Mouse (Mus musculus) stomach, embryonic 14.5 days (tissue): Measurements from ENCODE around the gene Ctla4. TPM values are rescaled to one million over a fixed set of nuclear protein-coding genes. Genes with fewer than 3 reads are reported as not detected.

Source experiments
- ATAC-seq: fragments of 200-750 bp; cut with Nextera tagmentation; 2 replicates; pipeline ENCODE4 v1.8.0; 2017; ENCODE audit warnings: low read depth, moderate TSS enrichment; ENCODE audit not compliant: insufficient number of reproducible peaks, insufficient read depth, low FRiP score
- H3K27ac ChIP-seq: fragments of 300-500 bp; sonication (generic); 2 replicates; pipeline ENCODE4 v1.5.1; 2014; ENCODE audit warnings: mild to moderate bottlenecking, low read length, moderate library complexity, mixed read lengths
- H3K27me3 ChIP-seq: fragments of 300-500 bp; sonication (generic); 2 replicates; pipeline ENCODE4 v1.6.1; 2014; ENCODE audit warnings: low read length, control low read depth, mixed read lengths; ENCODE audit not compliant: control insufficient read depth, insufficient read depth
- H3K36me3 ChIP-seq: fragments of 300-500 bp; sonication (generic); 2 replicates; pipeline ENCODE4 v1.6.1; 2014; ENCODE audit warnings: mild to moderate bottlenecking, control low read depth, low read length, moderate library complexity, mixed read lengths; ENCODE audit not compliant: control insufficient read depth, insufficient read depth
- H3K4me1 ChIP-seq: fragments of 300-500 bp; sonication (generic); 2 replicates; pipeline ENCODE4 v1.6.1; 2014; ENCODE audit warnings: low read length, control low read depth, mixed read lengths; ENCODE audit not compliant: control insufficient read depth, insufficient read depth
- H3K4me2 ChIP-seq: fragments of 300-500 bp; sonication (generic); replicated peaks from 2 replicates; pipeline ENCODE4 v1.6.1; 2014; ENCODE audit warnings: low read depth, low read length, control low read depth
- H3K4me3 ChIP-seq: fragments of 300-500 bp; sonication (generic); 2 replicates; pipeline ENCODE4 v1.5.1; 2014; ENCODE audit warnings: low read depth, low read length, control low read depth
- H3K9ac ChIP-seq: fragments of 300-500 bp; sonication (generic); replicated peaks from 2 replicates; pipeline ENCODE4 v1.6.1; 2014; ENCODE audit warnings: low read depth, mild to moderate bottlenecking, control low read depth, low read length, moderate library complexity, mixed read lengths
- H3K9me3 ChIP-seq: fragments of 300-500 bp; sonication (generic); 2 replicates; pipeline ENCODE4 v1.6.1; 2016; ENCODE audit warnings: low read depth, low read length, control low read depth; ENCODE audit not compliant: control insufficient read depth
- WGBS: fragments of 180-500 bp; shearing (Covaris S2); extraction: QIAGEN DNeasy Blood & Tissue Kit; methylation state at CpG from one replicate; pipeline ENCODE4 v1.1.7; 2014; 5-methylcytosine and 5-hydroxymethylcytosine counted together
- polyA plus RNA-seq: library from polyadenylated mRNA; unstranded; fragments of >200 nt; fragmentation: Nextera tagmentation; extraction: Ambion mirVana; gene quantifications from 2 replicates; pipeline ENCODE4 v1.2.1, GENCODE M21; 2014

Ctla4 gene
- polyA plus RNA-seq, 1 experiment from 2014 or later, result not detected

DNA sequence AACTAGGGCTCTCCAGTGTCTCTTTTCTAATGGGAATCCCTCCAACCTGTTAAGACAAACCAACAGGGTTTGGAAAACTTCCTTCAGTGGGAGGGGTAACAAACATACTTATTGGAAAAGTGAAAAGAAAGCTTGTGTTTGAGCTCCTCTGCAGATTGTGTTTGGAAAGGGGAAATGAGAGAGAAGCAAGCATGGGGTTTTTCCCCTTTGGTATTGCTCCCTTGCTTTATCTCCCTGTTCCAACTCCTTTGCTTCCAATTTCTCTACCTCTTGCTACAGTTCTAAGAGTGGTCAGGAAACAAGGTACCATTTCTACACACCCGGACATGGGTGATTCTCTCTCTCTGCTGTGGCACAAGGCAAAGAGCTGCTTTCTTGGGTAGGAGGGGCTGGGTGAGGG is 53.8 kb downstream of the Ctla4 start:
- no peaks in the 10 kb centered on the region for H3K27me3 ChIP-seq
- no peaks in the 10 kb centered on the region for H3K36me3 ChIP-seq
- no peak overlapping the region for H3K27ac ChIP-seq
- WGBS, result 95% methylated on average over 1 of the region's 1 CpGs
- H3K9me3 ChIP-seq, result no peaks in the 10 kb centered on the region
- no peak for ATAC-seq
- no peak overlapping the region for H3K9ac ChIP-seq
- no peak overlapping the region for H3K4me2 ChIP-seq
- no peaks in the 10 kb centered on the region for H3K4me1 ChIP-seq
- no peak overlapping the region for H3K4me3 ChIP-seq

DNA sequence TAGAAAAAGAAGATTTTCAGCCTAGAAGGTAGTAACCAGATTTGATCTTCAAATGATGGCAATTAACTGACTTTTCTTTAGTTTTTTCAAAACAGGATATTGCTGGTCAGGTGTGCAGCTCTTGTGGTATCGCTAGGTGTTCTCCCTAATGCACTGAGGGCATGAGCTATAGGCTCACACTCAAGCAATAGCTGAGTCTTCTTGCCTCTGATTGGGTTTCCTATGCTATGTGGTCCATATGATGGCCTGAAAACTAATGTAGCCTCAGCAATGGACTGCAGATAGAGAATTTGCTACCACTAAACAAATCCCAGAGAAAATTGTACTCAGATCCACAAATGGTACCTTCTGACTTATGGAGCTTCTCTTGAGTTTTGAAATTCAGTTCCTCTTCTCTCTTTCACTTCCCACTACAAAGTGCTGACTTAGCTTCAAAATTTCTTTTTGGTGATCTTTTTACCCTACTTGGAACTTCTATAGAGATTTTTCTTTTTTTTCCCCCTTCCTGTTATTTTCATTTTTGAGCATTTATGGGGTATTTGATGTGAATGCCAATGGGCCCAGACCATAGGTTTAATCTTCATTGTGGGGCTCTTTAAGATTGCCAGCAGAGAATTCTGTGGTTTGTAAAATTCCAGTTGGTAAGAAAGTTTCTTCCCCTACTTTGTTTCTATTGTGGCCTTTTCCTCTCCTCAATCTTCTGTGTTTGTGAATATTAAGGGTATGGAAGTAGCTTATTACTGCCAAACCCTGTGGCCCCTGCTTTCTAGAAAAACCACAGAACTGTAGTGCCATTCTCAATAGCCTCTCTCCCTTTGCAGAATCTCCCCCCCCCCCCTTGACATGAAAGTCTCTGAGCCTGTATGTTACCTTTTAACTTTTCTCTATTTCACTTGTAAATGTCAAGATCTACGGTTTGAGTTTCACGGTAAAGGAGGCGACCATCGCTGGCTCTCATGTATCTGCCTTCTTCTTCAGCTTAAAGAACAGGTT is 54.6 kb downstream of the Ctla4 start:
- no peaks in the 10 kb centered on the region for H3K27me3 ChIP-seq
- ATAC-seq, result no peak
- H3K4me2 ChIP-seq, result no peak overlapping the region
- H3K27ac ChIP-seq, result no peak overlapping the region
- H3K4me1 ChIP-seq, result no peaks in the 10 kb centered on the region
- WGBS, result 95% methylated on average over 5 of the region's 5 CpGs
- no peaks in the 10 kb centered on the region for H3K9me3 ChIP-seq
- H3K4me3 ChIP-seq, result no peak overlapping the region
- H3K36me3 ChIP-seq, result no peaks in the 10 kb centered on the region
- H3K9ac ChIP-seq, result no peak overlapping the region

DNA sequence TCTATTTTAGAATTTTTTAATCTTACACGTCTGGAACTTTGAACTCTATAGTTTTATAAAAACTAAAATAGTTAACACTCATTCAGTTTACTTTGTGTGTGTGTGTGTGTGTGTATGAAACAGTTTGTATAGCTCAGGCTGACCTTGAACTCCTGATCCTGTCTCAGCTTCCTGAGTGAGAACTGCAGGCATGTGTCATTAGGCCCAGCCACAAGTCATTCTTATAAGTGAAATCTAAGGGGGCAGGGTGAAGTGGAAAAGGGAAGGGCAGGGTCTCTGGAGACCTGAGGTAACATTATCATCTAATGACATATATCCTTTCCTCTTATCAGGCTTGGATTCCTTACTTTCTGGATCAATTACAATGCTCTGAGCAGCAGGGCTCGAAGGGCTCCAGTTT is 56.1 kb downstream of the Ctla4 start:
- no peaks in the 10 kb centered on the region for H3K9me3 ChIP-seq
- no peaks in the 10 kb centered on the region for H3K4me1 ChIP-seq
- no peak overlapping the region for H3K4me3 ChIP-seq
- no peak overlapping the region for H3K27ac ChIP-seq
- no peak overlapping the region for H3K4me2 ChIP-seq
- no peaks in the 10 kb centered on the region for H3K36me3 ChIP-seq
- H3K9ac ChIP-seq, result no peak overlapping the region
- WGBS, result 80% methylated on average over 2 of the region's 2 CpGs
- no peaks in the 10 kb centered on the region for H3K27me3 ChIP-seq
- ATAC-seq, result no peak

DNA sequence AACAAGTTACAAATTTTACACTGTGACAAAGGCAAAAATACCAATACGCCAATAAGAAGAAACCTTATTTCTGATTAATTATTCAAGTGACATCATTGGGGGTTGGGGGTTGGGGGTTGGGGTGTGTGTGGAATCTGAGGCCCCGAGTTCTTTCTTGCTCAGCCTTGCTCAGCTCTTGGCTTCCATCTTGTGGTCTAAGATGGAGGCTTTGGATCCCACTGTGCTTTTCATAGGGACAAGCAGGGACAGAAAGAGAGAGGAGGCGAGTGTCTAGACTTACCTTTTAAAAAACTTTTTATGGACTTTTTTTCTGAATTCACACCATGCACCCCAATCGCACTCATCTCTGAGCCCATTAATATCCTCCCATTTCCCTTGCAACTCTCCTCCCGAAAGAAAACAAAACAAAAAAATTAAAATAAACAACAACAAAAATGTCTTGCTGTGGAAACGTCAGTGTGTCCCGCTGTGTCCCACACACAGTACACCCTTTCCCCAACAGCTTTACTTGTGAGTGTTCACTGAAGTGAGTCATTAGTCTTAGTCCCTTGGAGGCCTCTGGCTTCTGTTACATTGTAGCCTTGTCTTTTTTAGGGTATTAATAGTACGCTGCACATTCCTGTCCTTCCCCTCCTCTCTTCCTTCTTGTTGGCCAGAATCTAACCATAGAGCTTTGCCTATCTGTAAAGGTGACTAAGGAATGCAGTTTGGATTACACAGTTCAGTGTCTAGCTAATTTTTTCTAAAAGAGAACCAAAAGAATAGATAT is 59.0 kb downstream of the Ctla4 start:
- Histone ChIP-seq H3K36me3 (no peaks in the 10 kb centered on the region), H3K27me3 (no peaks in the 10 kb centered on the region), H3K9ac (no peak overlapping the region), H3K4me1 (no peaks in the 10 kb centered on the region), H3K4me2 (no peak overlapping the region), H3K4me3 (no peak overlapping the region), H3K9me3 (no peaks in the 10 kb centered on the region), H3K27ac (no peak overlapping the region)
- WGBS, result 83% methylated on average over 8 of the region's 8 CpGs
- ATAC-seq, result no peak

DNA sequence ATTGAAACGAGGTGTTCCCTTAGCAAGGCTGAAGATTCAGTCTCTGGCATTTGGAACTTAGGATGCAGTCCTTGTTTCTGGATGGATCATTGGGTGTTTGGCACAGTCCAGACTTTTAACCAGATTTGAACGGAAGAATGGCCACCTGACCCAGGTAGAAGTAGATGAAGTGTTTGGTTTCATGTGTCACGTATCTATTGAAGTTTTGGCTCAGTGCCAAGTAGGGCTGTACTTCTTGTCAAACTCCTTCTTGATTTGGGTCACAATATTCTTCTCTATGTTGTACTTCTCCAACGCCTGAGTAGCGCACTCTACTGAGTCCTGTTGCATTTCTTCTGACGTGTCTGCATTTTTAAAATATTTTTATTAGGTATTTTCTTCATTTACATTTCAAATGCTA is 61.3 kb downstream of the Ctla4 start:
- Histone ChIP-seq H3K27me3 (no peaks in the 10 kb centered on the region), H3K36me3 (no peaks in the 10 kb centered on the region), H3K9me3 (no peaks in the 10 kb centered on the region), H3K4me1 (no peaks in the 10 kb centered on the region), H3K27ac (no peak overlapping the region), H3K9ac (no peak overlapping the region), H3K4me2 (no peak overlapping the region), H3K4me3 (no peak overlapping the region)
- WGBS, result 69% methylated on average over 6 of the region's 6 CpGs
- ATAC-seq, result no peak

DNA sequence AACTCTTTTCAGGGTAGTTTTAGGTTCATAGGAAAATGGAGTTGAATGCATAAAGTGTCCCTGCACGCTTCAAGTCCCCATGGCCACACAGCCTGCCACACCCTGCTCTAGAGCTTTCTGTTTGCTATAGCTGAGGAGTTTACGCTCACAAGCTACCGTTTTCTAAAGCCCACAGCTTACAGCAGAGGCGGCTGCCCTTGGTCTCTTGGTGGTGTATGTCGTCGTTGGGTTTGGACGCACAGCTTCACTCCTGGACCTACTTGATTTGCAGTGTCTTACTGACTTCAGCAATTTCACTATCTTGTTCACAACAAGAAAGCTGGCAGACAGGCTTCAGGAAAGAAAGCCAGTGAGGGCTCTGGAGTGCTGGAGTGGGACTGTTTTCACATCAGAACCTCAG is 66.2 kb downstream of the Ctla4 start:
- H3K9me3 ChIP-seq, result no peaks in the 10 kb centered on the region
- H3K4me2 ChIP-seq, result no peak overlapping the region
- WGBS, result 62% methylated on average over 7 of the region's 7 CpGs
- H3K36me3 ChIP-seq, result no peaks in the 10 kb centered on the region
- H3K4me1 ChIP-seq, result no peaks in the 10 kb centered on the region
- H3K9ac ChIP-seq, result no peak overlapping the region
- H3K27ac ChIP-seq, result no peak overlapping the region
- no peak overlapping the region for H3K4me3 ChIP-seq
- H3K27me3 ChIP-seq, result no peaks in the 10 kb centered on the region
- ATAC-seq, result no peak

DNA sequence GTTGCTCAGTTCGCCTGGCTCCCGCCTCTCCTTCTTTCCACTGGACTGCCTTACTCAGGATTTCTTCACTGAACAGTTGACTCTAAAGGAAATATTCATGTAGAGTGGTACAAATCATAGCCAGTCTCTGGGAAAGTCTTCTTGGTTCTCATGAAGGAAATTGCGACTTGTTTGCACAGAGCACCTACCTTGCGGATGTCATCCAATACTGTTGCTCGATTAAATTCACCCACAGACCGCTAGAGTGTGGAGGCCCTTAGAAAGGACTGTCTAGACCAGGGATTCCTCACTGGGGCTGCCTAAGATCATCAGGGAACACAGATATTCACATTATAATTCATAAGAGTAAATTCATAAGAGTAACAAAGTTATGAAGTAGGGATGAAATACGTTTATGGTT is 66.9 kb downstream of the Ctla4 start:
- no peaks in the 10 kb centered on the region for H3K27me3 ChIP-seq
- no peak overlapping the region for H3K9ac ChIP-seq
- no peak overlapping the region for H3K4me3 ChIP-seq
- 85% methylated on average over 7 of the region's 7 CpGs for WGBS
- no peak for ATAC-seq
- no peaks in the 10 kb centered on the region for H3K4me1 ChIP-seq
- no peaks in the 10 kb centered on the region for H3K9me3 ChIP-seq
- no peak overlapping the region for H3K4me2 ChIP-seq
- H3K36me3 ChIP-seq, result no peaks in the 10 kb centered on the region
- no peak overlapping the region for H3K27ac ChIP-seq

DNA sequence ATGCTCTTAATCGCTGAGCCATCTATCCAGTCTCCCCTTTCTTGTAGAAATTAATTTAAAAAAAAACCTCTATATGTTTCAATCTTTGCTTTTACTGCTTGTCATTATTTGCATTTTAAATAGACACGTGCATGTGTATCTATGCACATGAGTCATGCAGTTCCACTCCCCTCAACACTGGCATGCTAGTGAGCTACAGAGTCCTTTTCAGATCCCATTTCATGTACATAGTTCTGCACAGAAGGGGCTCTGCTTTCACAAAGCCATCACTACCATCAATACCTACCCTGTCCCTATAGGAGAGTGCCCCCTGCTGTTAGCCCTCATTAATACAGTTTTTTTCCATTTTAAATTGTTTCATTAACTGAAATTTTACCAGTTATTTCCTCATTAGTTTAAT is 68.0 kb downstream of the Ctla4 start:
- no peak for ATAC-seq

More for the DNA sequence above, 68.0 kb downstream of the Ctla4 start:
- H3K9me3 ChIP-seq, result no peaks in the 10 kb centered on the region
- H3K27ac ChIP-seq, result no peak overlapping the region
- H3K36me3 ChIP-seq, result no peaks in the 10 kb centered on the region
- no peaks in the 10 kb centered on the region for H3K4me1 ChIP-seq
- no peaks in the 10 kb centered on the region for H3K27me3 ChIP-seq
- H3K4me2 ChIP-seq, result no peak overlapping the region
- no peak overlapping the region for H3K9ac ChIP-seq
- no peak overlapping the region for H3K4me3 ChIP-seq
- WGBS, result 65% methylated on average over 2 of the region's 2 CpGs
